Mouse (Mus musculus) liver, embryonic 14.5 days (tissue): ENCODE data around the gene Gm17581. TPM values are rescaled to one million over a fixed set of nuclear protein-coding genes. Genes with fewer than 3 reads are reported as not detected.
A peak's percentile ranks its signal among the peaks of the same experiment; 100 is the strongest.

Source experiments
- ATAC-seq: fragments of 200-750 bp; cut with Nextera tagmentation; 2 replicates; pipeline ENCODE4 v1.8.0; 2017; ENCODE audit warnings: moderate number of reproducible peaks, mild to moderate bottlenecking, moderate library complexity; ENCODE audit not compliant: insufficient read depth
- DNase-seq, 3 experiments: peaks; one replicate each; pipeline ENCODE4 v3.0.0-alpha.2; 2012 to 2013; ENCODE audit warnings: low read depth in 3 of 3, low spot score in 3 of 3
- H3K27ac ChIP-seq: fragments of 300-500 bp; sonication (generic); 2 replicates; pipeline ENCODE4 v1.5.1; 2014; ENCODE audit warnings: moderate library complexity, mild to moderate bottlenecking, control low read depth, inconsistent platforms
- H3K27me3 ChIP-seq: fragments of 300-500 bp; sonication (generic); 2 replicates; pipeline ENCODE4 v1.6.1; 2014; ENCODE audit warnings: mild to moderate bottlenecking, low read length, moderate library complexity; ENCODE audit not compliant: control insufficient read depth, insufficient read depth
- H3K36me3 ChIP-seq: fragments of 300-500 bp; sonication (generic); replicated peaks from 2 replicates; pipeline ENCODE4 v1.6.1; 2014; ENCODE audit warnings: low read depth; ENCODE audit not compliant: control insufficient read depth, insufficient read depth
- H3K4me1 ChIP-seq, 2 experiments: fragments of 200-500 bp in 1 of 2; fragments of 300-500 bp in 1 of 2; sonication (generic) in 1 of 2; replicated peaks; 2 replicates each; pipeline ENCODE4 v1.6.1; 2012 to 2014; ENCODE audit warnings: antibody characterized with exemption in 1 of 2, inconsistent platforms in 1 of 2, low read length in 1 of 2; ENCODE audit not compliant: control insufficient read depth in 2 of 2, insufficient read depth in 2 of 2
- H3K4me2 ChIP-seq: fragments of 300-500 bp; sonication (generic); 2 replicates; pipeline ENCODE4 v1.6.1; 2014; ENCODE audit warnings: low read depth, mild to moderate bottlenecking, control low read depth, moderate library complexity
- H3K4me3 ChIP-seq, 2 experiments: fragments of 200-500 bp in 1 of 2; fragments of 300-500 bp in 1 of 2; sonication (generic) in 1 of 2; 2 replicates each; pipeline ENCODE4 v1.5.1; 2012 to 2014; ENCODE audit warnings: low read depth in 2 of 2, low read length in 2 of 2, mild to moderate bottlenecking in 2 of 2, control low read depth in 1 of 2, inconsistent platforms in 1 of 2, moderate library complexity in 1 of 2; ENCODE audit not compliant: insufficient read depth in 1 of 2
- H3K9ac ChIP-seq: fragments of 300-500 bp; sonication (generic); replicated peaks from 2 replicates; pipeline ENCODE4 v1.6.1; 2014; ENCODE audit warnings: mild to moderate bottlenecking, control low read depth, moderate library complexity
- H3K9me3 ChIP-seq: fragments of 300-500 bp; sonication (generic); 2 replicates; pipeline ENCODE4 v1.6.1; 2016; ENCODE audit warnings: low read length, mixed read lengths; ENCODE audit not compliant: control insufficient read depth
- CTCF ChIP-seq: IDR thresholded peaks from 2 replicates; pipeline ENCODE4 v1.5.1; 2016; ENCODE audit warnings: antibody characterized with exemption, low read depth, control low read depth
- EP300 ChIP-seq: IDR thresholded peaks from 2 replicates; pipeline ENCODE4 v1.6.1; 2016; ENCODE audit warnings: antibody characterized with exemption, low read depth
- WGBS: fragments of 180-500 bp; shearing (Covaris S2); extraction: QIAGEN DNeasy Blood & Tissue Kit; methylation state at CpG from one replicate; pipeline ENCODE4 v1.1.7; 2014; ENCODE audit not compliant: insufficient replicate concordance; 5-methylcytosine and 5-hydroxymethylcytosine counted together
- polyA plus RNA-seq, 2 experiments: library from polyadenylated mRNA; depleted of rRNA in 1 of 2; stranded (reverse) in 1 of 2; unstranded in 1 of 2; fragments of >200 nt; fragmentation: Nextera tagmentation in 1 of 2; extraction: Ambion mirVana in 1 of 2; gene quantifications; 2 replicates each; pipeline versions ENCODE4 v1.2.1 to v1.2.3; 2012 to 2014

Gm17581 gene
- polyA plus RNA-seq, 2 experiments = not detected

DNA sequence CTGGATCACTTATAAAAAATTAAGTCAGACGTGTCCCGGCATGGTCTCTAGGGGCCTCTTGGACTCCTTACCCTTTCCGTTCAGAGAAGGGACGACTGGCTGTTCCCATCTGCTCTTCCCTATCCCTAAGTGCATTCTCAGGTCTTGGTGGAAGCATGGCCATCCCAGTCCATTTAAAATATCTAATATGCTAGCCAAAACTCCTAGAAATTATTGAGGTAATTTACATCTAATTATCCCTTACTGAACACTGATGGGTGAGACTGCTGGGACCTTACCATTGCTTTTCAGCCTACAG lies 42.0 kb upstream of the Gm17581 start:
- DNase-seq (no peak), ATAC-seq (no peak)
- H3K4me3 ChIP-seq = no peak overlapping the region
- peaks cover 48% of the 10 kb centered on the region for H3K27me3 ChIP-seq
- no peak overlapping the region for H3K9ac ChIP-seq
- H3K4me2 ChIP-seq = no peak overlapping the region
- no peaks in the 10 kb centered on the region for H3K4me1 ChIP-seq
- 65% methylated on average over 4 of the region's 4 CpGs for WGBS
- H3K9me3 ChIP-seq = no peaks in the 10 kb centered on the region
- no peak for TF ChIP-seq CTCF
- TF ChIP-seq EP300 = no peak
- H3K36me3 ChIP-seq = no peaks in the 10 kb centered on the region
- H3K27ac ChIP-seq = no peak overlapping the region

DNA sequence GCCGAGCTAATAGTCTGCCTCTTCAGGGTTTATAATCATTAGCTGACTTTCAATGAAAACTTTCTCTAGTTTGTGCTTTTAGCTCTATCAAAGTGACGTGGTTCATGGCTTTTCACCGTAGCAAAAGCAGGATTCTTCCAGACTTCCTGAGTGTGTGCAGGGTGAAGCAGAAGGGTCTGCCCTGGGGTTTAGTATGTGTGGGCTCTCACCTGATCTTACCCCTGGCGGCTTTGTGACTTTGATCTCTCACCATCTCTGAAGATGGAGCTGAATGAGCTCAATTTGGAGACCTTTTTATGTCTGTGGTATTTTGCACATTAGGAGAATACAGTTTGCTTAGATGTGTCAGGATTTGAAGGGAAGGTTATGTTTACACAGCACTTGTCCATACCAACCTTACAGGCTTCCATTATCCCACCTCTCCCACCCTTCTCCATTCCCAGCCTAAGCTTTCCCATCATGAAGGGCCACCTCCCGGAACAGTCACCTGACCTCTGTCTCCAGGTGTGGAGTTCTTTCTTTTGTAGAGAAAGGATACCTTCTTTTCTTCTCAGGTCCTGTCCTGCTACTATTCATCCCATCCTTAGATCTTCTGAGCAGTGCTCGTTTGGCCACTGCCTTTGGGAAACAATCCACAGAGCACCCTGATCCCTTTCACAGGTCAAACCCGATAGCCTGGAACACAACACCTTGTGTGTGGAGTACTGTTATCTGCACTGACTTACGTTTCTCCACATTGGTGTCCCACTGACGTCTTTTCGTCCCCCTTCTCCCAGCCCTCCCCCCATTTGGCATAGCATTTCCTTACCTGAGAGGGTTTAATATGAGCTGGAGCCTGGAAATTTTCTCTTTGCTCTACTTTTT lies 41.4 kb upstream of the Gm17581 start:
- Histone ChIP-seq H3K36me3 (no peaks in the 10 kb centered on the region), H3K4me2 (no peak overlapping the region), H3K27me3 (peaks cover 53% of the 10 kb centered on the region), H3K4me3 (no peak overlapping the region), H3K27ac (no peak overlapping the region), H3K9me3 (no peaks in the 10 kb centered on the region), H3K9ac (no peak overlapping the region), H3K4me1 (no peaks in the 10 kb centered on the region)
- DNase-seq = no peak
- TF ChIP-seq CTCF = no peak
- TF ChIP-seq EP300 = no peak
- 46% methylated on average over 10 of the region's 10 CpGs for WGBS
- ATAC-seq = no peak

DNA sequence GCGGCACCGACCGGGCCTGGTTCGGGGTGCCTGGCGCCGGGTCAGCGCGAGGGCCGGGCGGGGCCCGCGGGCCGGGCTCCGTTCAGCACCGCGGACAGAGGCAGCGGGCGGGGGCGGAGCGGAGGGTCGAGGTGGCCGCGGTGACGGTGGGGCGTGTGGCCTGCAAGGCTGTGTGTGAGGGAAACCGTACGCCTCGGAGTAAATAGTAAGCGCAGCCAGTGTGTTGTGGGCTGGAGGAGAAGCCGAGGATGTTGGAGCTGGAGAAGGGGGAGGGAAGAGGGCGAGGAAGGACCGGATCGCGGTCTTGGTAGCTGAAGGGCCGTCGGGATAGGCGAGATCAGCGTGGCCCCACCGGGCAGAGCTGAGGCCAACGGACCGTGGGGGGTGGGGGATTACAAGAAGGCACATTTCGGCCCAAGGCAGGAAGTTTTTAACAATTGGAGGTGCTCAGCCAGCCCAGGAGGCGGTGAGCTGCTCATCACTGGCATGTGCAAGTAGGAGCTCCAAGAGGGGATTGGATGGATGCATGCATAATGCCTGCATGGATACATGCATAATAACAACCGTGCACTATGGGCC lies 40.1 kb upstream of the Gm17581 start:
- Histone ChIP-seq H3K4me1 (no peaks in the 10 kb centered on the region), H3K27me3 (peaks cover 53% of the 10 kb centered on the region), H3K36me3 (no peaks in the 10 kb centered on the region), H3K4me3 (peak overlapping the region; percentile 33 to 41), H3K27ac (no peak overlapping the region), H3K9me3 (no peaks in the 10 kb centered on the region), H3K9ac (no peak overlapping the region), H3K4me2 (peak overlapping the region; percentile 53)
- 2% methylated on average over 43 of the region's 44 CpGs for WGBS
- DNase-seq = no peak
- TF ChIP-seq EP300 = no peak
- TF ChIP-seq CTCF = no peak
- ATAC-seq = no peak

DNA sequence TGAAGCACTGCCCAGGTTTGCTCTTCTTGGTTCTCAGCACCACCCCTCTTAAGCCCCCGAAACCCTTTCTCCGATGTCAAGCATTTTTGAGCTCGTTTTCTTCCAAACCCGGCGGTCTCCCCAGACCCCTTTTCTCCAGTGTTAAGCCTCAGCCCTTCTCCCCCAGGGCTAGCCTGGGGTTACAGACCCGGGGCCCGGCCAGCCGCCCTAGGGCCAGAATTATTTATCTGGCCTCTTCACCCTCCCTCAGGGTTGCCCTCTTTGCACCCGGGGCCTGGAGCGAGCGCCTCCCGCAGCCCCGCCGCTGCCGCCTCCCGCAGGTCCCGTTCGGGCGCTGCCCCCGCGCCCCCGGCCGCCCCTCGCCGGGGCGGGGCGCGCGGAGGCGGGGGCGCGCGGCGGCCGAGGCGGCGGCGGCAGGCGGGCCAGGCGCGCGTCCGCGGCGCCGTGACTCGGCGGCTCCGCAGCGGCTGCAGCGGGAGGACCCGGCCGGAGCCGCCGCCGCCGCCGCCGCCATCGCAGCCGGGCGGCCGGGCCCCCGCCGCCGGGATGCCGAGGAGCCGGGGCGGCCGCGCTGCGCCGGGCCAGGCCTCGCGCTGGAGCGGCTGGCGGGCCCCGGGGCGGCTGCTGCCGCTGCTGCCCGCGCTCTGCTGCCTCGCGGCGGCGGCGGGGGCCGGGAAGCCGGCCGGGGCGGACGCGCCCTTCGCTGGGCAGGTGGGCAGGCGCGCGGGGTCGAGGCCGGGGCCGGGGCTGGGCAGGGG lies 39.4 kb upstream of the Gm17581 start, which contains the start of gene Mmp24:
TSS of gene Mmp24 (plus strand) at position 416 of the 758 bp plus-strand sequence.
- Histone ChIP-seq H3K9ac (no peak within 1 kb of the TSS), H3K27ac (no peak within 1 kb of the TSS), H3K36me3 (no peaks in the 10 kb centered on the region), H3K4me2 (peak within 1 kb of the TSS; percentile 53), H3K9me3 (no peaks in the 10 kb centered on the region), H3K4me1 (no peaks in the 10 kb centered on the region), H3K4me3 (peak within 1 kb of the TSS; percentile 33 to 41), H3K27me3 (peaks cover 53% of the 10 kb centered on the region)
- no peak for TF ChIP-seq EP300
- no peak for TF ChIP-seq CTCF
- DNase-seq (no peak), ATAC-seq (no peak)
- WGBS = 3% methylated on average over 57 of the region's 100 CpGs

DNA sequence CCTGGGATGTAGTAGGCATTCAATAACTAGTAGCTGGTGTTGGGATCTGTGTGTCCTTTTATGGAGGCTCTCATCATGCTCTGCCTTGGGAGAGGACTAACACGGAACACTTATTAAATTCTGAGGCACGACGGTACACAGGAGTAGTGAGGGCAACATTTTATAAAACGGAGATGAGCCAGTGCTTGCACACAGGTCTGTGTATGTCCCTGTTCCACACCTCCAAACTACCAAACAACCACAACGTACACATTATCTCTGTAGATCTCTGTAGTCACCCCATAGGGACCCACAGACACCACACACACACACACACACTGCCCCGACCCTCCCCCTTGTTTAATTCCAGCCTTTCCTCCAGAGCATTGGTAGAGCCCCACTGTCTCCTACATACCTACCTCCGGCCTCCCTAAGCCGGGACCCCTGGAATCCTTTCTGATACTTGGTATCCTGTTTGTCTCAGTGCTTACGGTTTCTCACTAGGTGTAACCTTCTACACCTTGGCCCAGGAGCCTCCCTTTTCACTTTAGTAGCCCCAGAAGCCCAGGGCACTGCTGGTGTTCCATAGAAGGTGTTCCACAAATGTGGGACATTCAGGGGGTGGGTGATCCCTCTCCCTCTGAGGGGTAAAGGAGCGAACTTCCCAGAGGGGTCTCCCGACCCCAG lies 38.7 kb upstream of the Gm17581 start:
- Histone ChIP-seq H3K4me3 (no peak overlapping the region), H3K4me2 (no peak overlapping the region)
- no peak for DNase-seq

More for the DNA sequence above, 38.7 kb upstream of the Gm17581 start:
- Histone ChIP-seq H3K36me3 (no peaks in the 10 kb centered on the region), H3K9me3 (no peaks in the 10 kb centered on the region), H3K27me3 (peaks cover 53% of the 10 kb centered on the region), H3K27ac (no peak overlapping the region), H3K9ac (no peak overlapping the region), H3K4me1 (no peaks in the 10 kb centered on the region)
- ATAC-seq = no peak
- 38% methylated on average over 11 of the region's 11 CpGs for WGBS
- TF ChIP-seq CTCF (no peak), EP300 (no peak)
